Mouse (Mus musculus) layer of hippocampus, adult 9-11 months (tissue): ENCODE data around the gene Parp3.
"Not testable (repeated sequence)": the region's sequence is repeated elsewhere in the genome, so short reads cannot be mapped to it uniquely, and the experiment has no call there.

ENCODE experiments used
- DNase-seq: peaks from one replicate; pipeline ENCODE4 v3.0.0; 2022

The Parp3 gene

DNA sequence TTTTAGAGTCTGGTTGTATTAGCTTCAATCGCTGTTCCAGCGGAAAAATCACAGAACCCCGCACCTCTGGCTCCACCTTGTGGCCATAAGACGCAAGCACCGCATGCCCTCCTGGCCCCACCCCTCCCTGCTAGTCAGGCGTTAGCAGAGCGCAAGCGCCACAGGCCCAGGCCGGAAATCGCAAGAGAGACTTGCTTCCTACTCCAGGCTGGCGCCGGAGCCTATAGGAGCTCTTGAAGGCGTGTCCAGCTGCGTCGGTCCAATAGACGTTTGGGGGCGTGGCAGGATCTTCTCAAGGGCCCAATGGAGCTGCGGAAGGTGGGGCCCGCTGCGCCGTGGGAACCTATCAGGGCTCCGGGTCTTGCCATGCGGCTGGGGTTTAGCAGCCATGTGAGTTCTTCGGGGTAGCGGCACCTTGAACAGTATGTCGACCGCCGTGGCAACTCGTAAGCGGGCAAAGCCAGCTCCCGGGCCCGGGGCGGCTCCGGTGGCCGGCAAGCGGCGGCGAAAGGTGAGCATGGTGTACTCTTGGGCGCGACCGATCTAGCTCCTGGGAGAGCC, at the start of gene Parp3:
TSS of gene Parp3 (minus strand) at position 26 of the 561 bp plus-strand sequence.
- peak; percentile 100 for DNase-seq

DNA sequence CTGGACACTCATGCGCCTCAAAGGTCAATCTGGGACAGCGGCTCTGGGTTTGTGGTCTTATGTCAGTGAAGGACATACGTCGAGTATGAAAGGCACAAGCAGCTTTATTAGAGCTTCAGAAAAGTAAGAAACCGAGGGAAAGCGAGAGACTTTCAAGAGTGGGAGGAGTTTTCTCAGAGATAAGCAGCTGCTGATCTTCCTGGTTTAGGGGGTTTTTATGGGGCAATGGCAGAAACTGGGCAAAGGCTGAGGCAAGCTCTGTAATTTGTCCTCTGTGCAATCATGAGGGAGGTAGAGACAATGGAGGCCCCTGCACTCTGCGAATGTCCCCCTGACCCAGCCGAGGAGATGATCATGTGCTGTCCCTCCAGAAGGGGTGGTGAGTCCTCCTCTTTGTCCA, 43.2 kb upstream of the Parp3 start:
- DNase-seq, result no peak

DNA sequence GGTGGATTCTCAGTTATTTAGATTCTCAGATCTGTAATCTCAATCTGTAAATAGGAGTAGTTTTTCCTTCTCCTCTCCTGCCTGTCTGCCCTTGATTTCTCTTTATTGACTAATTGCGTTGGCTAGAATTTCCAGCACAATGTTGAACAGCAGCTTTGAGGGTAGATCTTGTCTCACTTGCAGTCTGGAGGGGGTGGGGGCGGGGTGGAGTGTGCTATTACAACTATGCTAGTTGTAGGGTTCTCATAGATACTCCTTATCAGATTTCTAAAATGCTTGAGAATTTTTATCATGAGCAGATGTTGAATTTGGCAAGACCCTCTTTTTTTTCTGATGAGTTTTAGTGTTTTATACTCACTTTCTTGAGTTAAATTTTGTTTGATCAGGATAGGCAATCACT, 42.7 kb upstream of the Parp3 start:
- DNase-seq, result no peak

DNA sequence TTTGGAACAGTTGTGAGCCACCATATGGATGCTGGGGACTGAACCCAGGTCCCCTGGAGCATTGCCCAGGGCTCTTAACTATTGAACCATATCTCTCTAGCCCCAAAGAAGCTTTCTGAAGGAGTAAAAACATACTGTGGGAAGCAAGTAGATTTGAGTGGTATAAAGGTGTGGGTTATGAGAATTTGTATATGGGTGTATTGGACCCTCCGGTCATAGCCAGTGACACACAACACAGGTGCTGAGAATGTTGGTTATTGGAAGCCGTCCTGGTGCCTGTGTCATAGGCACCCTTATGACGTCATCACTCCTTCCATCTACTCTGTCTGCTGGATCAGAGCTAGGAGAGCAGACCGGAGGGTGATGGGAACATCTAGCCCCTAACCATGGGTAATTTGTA, 37.5 kb upstream of the Parp3 start, which contains the start of gene Iqcf5:
TSS of gene Iqcf5 (plus strand) at position 301 of the 400 bp plus-strand sequence.
- DNase-seq, result no peak

DNA sequence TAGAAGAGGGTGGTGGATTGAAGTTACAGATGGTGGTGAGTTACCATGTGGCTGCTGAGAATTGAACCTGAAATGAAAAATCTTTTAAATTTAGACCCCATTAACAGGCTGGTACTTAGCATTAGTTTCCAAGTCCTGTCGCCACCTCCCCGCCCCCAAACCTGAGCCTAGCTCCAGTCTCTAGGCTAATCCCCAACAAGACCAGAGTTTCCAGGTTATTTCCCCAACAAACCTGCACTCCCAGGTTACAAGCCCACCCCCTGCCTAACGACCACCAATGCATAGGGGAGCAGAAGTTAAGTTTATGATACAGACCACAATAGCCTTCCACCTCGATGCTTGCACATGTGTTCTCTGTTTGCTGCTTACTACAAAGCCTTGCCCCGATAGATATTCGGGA, 36.8 kb upstream of the Parp3 start:
- DNase-seq, result no peak

DNA sequence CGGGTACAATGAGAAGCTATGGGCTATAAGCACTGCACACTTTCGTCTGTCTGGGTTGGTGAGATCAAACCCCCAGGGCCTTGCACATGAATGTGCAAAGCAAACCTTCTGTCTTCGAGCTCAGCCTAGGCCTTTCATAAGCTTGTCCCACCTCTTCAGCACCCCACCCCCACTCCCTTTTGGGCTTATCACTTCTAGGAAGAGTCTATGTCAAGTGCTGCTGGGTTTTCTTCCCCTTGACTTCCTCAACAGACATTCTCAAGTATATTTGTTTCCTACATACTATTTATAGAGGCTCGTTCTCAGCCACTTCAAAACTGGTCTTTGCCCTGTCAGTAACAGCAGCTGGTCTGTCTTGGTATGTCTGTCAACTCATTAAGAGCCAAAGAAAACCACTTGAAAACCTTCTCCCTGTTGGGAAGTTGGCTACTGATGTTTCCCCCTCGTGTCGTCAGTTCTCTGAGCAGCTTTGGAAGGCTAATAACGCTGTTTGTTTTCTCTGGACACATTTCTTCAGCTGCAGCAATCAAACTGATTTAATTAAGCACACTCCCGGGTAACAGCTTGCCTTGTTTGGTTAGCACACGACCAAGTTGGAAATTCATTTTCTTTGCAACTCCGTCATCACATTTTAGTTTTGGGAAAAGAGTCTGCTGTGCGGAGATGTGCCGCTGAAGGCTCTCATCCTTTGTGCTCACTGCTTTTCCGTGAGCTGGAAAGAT, 36.1 kb upstream of the Parp3 start:
- peak; percentile 12 for DNase-seq

DNA sequence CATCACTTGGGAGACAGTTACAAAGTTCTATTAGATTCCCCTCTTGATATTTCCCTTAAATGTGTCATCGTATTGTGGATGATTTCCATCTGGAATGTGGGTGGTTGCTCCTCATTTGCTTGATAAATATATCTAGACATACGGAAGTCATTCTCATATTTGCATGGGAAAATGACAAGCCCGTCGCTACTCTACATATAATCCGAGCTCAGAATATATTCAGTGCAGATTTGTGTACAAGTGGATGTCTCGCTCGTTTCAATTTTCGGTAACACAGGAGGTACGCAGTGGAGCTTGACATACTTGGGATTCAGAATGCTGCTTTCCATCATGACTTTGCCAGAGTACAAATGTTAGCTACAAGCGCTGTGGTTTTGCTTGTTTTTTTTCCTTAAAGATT, 32.6 kb upstream of the Parp3 start:
- peak; percentile 67 for DNase-seq

DNA sequence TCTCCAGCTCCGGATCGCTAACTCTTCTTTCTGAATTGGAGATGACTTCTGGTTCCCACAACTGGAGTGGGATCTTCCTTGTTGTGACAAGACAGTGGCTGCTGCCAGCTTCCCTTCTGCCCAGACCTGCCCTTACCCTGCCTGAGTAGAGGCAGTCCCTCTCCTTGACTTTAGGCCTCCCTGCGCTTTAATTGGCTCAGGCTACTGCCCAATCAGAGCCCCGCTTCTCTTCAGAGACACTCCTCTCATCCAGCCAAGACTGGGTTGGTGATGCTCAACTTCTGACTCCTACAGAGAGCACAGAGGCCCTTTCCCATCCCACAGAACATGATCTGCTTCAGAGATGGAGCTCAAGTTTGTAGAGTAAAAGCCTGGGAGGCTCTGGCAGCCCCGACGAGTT, 27.5 kb upstream of the Parp3 start:
- no peak for DNase-seq

DNA sequence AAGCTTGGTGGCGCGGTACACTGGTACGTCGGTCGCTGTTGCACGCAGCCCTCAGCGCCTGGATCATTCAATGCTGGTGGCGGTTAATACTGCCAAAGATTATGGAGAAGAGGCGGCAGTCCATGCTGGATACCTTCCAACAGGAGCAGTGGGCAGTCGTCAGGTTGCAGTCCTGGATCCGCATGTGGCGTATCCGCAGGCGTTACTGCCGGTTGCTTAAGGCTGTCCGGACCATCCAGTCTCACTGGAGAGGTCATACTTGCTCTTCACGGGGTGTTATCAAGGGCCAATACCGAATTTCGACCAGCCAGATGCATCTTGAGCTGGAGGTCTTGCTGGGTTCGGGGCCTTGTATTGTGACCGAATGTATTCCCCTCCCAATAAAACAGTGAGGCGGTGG, 25.1 kb upstream of the Parp3 start:
- no peak for DNase-seq

DNA sequence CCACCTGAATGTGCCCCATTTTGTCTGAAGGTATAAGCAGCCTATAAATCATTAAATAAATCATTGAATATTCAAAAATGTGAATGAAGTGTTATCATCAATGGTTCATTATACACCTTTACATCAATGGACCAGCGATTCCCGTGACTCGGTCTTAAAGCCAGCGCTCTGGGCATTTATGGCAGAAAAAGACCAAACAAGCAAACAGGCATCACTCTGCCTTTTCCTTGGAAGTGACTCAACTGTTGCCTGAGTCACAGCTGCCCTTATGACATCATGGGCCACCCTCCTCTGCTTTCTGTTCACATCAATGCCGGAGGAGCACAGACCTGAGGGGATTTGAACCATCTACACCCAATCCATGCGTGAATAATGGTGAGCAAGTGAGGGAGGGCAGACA, 22.9 kb upstream of the Parp3 start, which contains the start of gene Iqcf1:
TSS of gene Iqcf1 (plus strand) at position 301 of the 400 bp plus-strand sequence.
- DNase-seq, result no peak

DNA sequence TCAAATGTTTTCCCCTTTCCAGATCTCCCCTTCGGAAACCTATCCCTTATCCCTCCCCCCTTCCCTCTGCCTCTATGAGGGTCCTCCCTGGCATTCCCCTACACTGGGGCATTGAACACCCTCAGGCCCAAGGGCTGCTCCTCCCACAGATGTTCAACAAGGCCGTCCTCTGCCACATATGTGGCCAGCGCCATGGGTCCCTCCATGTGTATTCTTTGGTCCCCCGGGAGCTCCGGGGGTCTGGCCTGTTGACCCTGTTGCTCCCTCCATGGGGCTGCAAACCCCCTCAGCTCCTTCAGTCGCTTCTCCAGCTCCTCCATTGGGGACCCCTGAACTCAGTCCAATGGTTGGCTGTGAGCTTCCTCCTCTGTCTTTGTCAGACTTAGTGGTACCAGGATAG, 10.9 kb upstream of the Parp3 start:
- DNase-seq, result not testable (repeated sequence)

DNA sequence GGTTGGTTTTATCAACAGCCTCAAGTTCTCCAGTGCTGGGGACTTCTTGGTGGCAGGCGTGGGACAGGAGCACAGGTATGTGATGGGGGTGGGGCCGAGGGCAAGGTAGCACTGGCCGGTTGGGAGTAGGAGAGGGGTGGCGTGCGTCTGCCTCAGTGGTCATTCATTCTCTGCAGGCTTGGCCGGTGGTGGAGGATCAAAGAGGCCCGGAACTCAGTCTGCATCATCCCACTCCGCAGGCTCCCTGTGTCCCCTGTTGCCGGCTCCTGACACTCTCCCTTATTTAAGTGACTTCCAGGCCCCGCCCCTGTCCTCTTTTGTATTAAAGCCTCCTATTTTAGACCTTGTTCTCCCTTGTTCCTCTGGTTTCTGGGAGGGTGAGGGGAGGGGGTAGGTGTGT, 8.3 kb upstream of the Parp3 start:
- DNase-seq, result no peak

DNA sequence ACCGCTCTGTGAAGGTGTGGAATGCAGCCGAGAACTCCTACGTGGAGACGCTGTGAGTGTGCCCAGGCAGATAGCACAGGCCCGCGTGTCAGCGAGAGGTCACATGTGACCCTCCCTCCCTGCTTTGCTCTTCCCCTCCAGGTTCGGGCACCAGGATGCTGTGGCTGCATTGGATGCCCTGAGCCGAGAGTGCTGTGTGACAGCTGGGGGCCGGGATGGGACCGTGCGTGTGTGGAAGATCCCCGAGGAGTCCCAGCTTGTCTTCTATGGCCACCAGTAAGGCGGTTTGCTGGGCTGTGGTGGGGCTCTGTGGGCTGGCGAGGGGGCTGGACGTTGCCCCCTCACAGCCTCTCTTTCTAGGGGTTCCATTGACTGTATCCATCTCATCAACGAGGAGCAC, 6.9 kb upstream of the Parp3 start:
- no peak for DNase-seq

DNA sequence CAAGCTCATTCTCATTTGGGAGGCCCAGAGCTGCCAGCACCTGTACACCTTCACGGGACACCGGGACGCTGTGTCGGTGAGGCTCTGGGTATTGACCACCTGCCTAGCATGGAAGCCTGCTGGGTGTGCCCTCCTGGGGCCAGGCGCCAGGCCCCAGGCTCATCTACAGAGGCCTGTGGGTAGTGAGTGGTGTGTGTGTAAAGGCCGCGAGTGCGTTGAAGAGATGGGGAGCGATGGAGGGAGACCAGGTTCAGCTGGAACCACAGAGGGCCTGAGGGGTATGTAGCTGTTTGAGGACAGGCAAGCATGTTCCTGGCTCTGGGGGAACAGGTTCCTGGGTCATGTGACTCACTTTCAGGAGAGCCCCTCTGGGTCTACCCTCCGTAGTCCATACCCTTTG, 6.4 kb upstream of the Parp3 start:
- DNase-seq, result no peak

DNA sequence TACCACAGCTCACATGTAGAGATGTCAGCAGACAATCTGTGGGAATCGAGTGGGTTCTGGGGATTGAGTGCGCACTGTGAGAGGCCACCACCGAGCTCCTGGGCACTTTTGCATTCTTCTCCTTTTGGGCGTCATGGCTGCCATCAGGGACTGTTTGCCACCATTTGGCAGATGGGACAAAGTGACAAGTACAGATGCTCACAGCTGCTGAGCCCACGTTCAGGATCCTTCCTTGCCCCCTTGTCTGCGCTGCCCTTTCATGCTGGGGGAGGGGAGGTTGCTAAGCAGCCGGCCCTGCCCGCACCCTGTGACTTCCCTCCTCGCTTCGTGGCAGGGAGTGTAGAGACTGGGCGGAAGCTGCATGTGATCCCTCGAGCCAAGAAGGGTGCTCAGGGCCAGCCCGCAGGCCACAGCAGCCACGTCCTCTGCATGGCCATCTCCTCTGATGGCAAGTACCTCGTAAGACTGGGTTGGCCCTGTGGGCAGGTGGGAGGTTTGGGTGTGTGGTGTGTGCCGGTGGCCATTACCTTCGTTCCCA, 5.9 kb upstream of the Parp3 start:
- no peak for DNase-seq

DNA sequence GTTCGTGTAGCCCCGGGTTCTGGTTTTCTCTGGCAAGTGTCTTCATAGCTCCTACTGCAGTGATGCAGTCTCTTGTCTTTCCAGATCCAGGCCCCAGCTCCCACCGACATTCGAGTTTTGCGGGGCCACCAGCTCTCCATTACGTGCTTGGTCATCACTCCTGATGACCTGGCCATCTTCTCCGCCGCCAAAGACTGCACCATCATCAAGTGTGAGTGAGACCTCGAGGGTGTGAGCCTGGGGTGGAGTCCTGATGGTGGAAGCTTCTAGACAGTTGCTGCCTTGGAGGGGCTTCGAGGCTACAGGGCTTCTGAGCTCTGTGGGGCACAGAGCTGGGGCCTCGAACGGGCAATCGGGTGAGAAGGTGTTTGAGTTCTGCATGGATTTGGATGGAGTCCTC, 4.9 kb upstream of the Parp3 start:
- DNase-seq, result no peak

DNA sequence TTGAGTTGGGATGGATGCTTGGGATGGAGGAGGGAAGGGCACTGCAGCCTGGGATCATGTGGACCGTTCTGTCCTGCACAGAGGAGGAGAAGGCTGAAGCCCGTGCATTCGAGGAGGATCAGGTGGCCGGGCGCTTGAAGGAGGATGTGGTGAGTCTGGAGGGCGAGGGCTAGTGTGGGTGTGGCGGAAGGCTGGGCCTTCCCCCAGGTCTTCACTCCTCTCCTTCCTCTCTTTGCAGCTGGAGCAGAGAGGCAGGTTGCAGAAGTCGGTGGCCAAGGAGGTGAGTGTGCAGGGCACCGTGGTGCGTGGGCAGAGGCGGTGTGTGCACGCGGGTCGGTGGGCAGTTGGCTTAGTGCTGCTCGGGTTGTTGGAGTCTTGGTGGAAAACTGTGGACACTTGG, 4.3 kb upstream of the Parp3 start:
- no peak for DNase-seq

DNA sequence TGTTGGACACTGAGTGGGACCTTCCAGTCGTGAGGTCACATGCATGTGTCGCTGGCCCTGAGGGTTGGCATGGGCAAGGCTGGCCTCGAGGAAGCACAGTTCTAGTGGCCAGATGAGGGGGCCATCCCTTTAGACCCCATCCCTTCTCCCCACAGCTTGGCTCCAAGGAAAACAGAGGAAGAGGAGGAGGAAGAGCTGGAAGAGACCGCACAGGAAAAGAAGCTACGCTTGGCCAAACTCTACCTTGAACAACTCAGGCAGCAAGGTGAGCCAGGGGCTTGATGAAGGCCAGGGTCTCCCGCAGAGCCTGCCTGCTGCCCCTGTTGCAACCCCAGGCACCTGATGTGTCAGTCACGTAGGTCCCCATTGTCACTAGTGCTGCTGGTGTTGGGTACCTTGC, 3.8 kb upstream of the Parp3 start:
- no peak for DNase-seq

DNA sequence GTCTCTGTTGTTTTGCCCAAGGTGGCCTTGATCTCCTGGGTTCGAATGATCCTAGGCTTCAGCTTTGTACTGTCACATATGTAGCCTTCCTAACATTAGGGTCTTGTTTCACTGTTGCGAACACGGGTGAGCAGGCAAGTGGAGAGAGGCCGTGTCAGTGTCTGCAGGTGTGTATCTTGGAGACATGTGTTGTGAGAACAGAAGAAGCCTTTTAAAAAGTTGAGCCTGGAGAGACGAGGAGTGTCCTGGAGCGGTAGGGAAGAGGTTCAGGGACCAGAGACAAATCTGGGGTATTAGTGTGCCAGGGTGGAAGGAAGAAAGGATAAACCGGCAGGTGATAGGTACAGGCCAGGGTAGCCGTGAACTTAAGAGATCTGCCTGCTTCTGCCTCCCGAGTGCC, 1.4 kb upstream of the Parp3 start:
- no peak for DNase-seq

DNA sequence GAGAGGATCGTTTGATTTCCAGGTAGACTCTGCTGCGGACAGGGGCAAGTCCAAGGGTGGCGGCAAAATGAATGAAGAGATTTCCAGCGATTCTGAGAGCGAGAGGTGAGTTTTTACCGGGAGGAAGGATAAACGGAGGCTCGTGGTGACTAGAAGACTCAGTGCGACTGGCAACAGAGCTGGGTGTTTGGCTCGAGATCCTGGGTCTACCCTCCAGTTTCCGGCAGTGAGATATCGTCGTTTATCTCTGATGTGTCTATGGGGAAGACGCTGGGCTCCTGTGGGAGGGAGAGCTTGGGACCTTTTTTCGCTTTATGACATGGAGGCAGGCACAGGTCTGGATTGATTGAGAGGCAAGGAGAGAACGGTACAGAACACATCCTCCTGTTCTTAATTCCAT, 900 bp upstream of the Parp3 start:
- no peak for DNase-seq

DNA sequence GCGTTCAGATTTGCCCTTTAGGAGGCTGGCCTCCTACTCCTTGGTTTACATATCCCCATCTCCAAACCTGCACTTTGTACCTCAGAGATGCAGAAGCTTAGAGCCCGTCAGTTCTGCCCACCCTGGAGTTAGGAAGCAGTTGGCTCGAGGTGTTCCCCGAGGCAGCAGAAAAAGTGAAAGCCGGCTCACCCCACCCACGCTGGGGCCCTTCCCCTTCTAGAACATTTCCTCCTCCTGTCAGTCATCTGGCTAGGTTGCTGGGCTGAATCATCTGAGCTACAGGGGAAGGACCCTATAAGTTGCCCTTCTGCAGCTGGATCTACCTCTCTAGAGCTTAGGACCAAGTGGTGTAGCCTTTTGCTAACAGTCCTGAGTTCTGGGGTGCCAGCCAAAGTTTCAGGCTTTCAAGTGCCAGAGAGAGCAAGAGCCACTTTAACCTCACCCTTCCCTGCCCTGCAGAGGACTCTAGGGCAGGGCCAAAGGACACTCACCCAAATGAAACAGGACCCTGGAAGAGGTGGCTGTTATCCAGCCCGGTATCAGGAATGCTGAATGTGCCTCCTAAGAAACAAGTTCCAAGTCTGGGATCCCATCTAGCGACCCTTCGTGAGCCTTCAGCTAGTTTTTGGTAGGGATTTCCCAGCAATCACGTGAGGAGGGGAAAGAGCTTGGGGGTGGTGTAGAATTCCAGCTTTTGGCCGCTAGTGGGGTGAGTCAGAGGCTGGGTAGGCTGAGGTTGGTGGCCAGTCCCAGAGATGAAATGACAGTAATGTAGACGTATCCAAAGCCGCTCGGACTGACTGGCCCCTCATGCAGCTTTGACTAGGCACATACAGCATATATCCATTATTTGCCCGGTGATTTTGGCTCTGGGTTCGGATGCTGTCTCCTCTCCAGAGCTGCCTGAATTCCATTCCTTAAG, 486 bp downstream of the Parp3 start:
- peak; percentile 38 for DNase-seq

DNA sequence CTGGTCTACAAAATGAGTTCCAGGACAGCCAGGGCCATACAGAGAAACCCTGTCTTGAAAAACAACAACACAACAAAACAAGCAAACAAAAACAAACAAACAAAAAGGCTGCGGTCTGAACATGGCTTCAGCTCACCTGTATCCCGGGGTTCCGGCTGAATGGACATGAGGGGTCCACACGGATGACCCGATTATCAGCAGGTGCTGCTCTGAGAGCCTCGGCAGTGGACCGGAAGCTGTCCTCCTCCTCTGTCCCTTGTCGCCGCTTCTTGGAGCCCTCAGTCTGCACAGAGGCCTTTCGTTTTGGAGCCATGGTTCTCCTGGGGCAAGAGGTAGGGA, 1.1 kb downstream of the Parp3 start, which contains the start of gene Rrp9:
TSS of gene Rrp9 (plus strand) at position 301 of the 339 bp plus-strand sequence.
- peak; percentile 5 for DNase-seq

DNA sequence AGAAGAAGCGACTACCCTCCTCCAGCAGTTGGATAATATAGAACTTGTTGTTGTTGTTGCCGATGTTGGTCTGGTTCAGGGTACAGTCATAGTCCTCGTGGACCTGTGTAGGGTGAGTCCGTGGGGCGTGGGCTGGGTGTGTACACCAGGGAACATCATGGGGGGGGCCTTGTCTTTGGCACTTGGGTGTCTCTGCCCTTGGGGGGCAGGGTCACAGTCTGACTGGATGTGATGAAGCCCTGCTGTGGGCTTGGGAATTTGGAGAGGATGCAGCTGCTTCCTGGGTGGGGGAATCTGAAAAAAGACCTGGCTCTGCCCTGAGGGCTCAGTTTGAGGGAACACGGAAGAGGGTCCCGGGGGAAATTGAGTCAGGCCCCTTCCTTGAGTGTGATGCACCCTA, 1.7 kb downstream of the Parp3 start:
- peak; percentile 32 for DNase-seq

DNA sequence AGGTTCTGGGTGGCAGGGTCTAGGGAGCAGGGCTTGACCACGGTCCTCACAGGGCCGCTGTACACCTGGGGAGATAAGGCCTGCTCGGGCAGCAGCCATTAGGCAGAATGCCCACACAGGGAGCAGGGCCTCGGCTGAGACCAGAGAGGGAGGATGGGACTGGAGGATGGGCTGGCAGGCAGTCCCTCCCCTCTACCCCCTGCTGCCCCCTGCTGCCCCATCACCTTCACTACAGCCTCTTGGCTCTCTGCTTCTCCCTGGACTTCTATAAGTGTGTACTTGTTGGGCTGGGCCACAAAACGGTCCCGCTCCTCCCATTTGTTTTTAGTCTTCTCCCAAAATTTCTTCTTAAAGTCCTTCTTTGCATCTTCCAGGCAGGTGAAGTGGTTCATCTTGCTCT, 2.3 kb downstream of the Parp3 start:
- DNase-seq, result peak; percentile 52
